Mouse (Mus musculus) neutrophil, adult 5-6 weeks (primary cell): ENCODE results near the gene Kri1. TPM values are rescaled to one million over a fixed set of nuclear protein-coding genes. Genes with fewer than 3 reads are reported as not detected.
"Not testable (repeated sequence)": the region's sequence is repeated elsewhere in the genome, so short reads cannot be mapped to it uniquely, and the experiment has no call there.

Experiments
- ATAC-seq: fragments of 151-379, 151-347 bp; 2 replicates; pipeline ENCODE4 v1.8.0; 2017; ENCODE audit warnings: mild to moderate bottlenecking, moderate TSS enrichment; ENCODE audit not compliant: insufficient number of reproducible peaks, poor library complexity, low FRiP score, severe bottlenecking; ENCODE audit errors: extremely low read depth
- total RNA-seq: library from RNA; stranded (forward); fragments of 200-1000 nt; gene quantifications from 2 replicates; pipeline ENCODE4 v1.2.3, GENCODE M21; 2017

Gene Kri1
- total RNA-seq, 1 experiment from 2014 or later: 175 TPM

DNA sequence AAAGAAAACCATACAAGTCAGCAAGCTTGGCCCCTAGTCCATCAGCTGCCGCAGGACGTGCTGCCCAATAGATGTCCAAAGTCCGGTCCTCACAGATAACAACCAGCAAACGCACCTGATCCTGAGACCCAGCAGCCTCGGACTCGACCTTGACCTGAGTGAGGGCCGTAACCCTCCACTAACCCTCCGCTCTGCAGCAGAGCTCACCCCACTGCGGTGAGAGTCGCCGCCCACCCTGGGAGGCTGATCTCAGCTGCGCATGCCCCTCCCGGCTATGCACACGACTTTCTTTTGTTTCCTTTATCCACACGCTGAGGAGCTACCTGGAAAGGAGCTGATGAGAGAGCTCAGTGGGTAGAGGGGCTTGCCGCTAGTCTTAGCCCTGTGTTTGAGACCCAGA lies 60.4 kb downstream of the Kri1 start:
- ATAC-seq: no peak

DNA sequence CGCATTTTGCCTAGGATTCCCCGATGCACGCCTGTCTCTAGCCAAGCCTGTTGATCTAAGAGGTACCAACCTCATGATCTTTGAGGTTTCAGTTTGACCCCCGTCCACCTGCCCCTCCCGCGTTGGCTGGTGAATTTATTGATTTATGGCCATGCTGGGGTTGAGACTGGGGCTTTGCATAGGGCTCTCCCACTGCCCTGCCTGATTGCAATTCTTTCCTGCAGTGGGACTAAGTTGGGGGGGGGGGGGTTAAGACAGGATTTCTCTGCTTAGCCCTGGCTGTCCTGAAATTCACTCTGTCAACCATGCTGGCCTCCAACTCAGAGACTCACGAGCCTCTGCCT lies 62.4 kb downstream of the Kri1 start:
- no peak for ATAC-seq

DNA sequence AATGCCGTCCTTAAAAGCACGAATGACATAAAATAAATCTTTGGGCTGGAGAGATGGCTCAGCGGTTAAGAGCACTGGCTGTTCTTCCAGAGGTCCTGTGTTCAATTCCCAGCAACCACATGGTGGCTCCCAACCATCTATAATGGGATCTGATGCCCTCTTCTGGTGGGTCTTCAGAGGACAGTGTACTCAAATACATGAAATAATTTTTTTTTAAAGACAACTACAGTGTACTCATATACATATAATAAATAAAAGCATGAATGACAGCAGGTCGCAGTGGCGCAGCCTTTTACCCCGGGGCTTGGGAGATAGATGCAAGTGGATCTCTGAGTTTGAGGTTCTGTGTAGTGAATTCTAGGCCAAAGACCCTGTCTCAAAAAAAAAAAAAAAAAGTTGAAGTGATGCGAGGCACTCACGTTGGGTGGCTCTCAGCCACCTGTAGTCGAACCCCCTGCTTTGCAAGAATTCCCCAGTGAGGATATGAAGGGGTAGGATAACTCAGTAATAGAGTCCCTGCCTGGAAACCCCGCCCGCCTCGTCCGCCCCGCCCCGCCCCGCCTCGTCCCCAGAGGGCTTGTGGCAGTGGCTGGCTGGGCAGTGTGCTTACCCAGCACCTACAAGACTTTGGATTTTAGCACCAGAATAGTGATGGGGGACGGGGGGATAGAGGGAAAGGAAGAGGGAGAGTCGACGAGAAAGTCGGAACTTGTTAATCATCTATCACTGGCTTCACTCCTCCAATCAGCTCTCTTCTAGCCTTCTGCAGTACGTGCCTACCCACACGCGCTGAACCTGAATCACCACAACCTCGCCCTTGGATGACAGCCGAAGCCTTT lies 63.0 kb downstream of the Kri1 start:
- ATAC-seq: no peak

DNA sequence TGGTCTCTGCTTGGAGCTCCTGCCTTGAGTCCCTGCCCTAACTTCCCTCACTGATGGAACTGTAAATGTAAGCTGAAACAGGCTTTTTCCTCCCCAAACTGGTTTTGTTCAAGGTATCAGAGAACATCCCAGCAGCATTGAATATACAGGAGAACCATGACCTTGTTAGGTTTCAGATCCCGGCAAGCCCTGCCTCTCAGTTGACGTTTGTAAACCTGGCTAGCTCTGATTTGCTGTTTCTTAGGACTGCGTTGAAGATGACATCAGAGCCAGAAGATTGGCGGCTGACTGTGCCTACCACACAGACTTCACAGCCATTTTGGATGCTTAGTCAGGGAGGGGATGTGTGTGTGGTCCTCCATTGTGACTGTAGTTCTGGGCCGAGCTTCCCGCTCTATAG lies 63.9 kb downstream of the Kri1 start:
- no peak for ATAC-seq

DNA sequence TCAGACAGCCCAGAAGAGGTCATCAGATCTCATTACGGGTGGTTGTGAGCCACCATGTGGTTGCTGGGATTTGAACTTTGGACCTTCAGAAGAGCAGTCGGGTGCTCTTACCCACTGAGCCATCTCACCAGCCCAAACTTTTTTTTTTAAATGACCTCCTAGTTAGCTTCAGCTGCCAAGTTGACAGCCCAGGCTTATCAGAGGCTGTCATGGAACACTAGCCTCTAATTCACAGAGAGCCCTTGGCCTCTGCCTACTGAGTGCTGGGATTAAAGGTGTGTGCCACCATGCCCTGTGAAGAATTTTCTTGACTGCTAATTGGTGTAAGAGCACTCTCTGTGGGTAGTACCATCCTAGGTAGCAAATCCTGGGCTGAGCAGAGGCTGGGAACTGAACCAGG lies 64.3 kb downstream of the Kri1 start:
- not testable (repeated sequence) for ATAC-seq

Other genes with a start within 250 kb of the Kri1 start
- not detected in 2 replicates for gene Zglp1, start 220.9 kb downstream of the Kri1 start, total RNA-seq
- gene Gm49373, start 214.9 kb downstream of the Kri1 start, total RNA-seq: 0.23 and 0.25 TPM in 2 replicates
- gene Fdx1l, start 214.4 kb downstream of the Kri1 start, total RNA-seq: 11.1 and 15.7 TPM in 2 replicates
- gene Gm38431, start 196.0 kb downstream of the Kri1 start, total RNA-seq: 4.7 TPM in 2 replicates
- gene Raver1, start 196.0 kb downstream of the Kri1 start, total RNA-seq: 15.0 and 15.4 TPM in 2 replicates
- 30.4 and 32.4 TPM in 2 replicates for gene Tyk2, start 156.7 kb downstream of the Kri1 start, total RNA-seq
- gene Cdc37, start 138.0 kb downstream of the Kri1 start, total RNA-seq: 117 and 133 TPM in 2 replicates
- gene Pde4a, start 122.3 kb downstream of the Kri1 start, total RNA-seq: 1.5 and 2.6 TPM in 2 replicates
- 25.0 and 29.5 TPM in 2 replicates for gene Keap1, start 48.6 kb downstream of the Kri1 start, total RNA-seq
- 4.7 and 5.9 TPM in 2 replicates for gene S1pr5, start 39.5 kb downstream of the Kri1 start, total RNA-seq
- gene Atg4d, start 22.7 kb downstream of the Kri1 start, total RNA-seq: 18.3 and 31.7 TPM in 2 replicates
- gene Cdkn2d, start 3.4 kb upstream of the Kri1 start, total RNA-seq: 74.5 and 93.6 TPM in 2 replicates
- 7.6 and 13.6 TPM in 2 replicates for gene Ap1m2, start 24.4 kb upstream of the Kri1 start, total RNA-seq
- gene Slc44a2, start 32.7 kb upstream of the Kri1 start, total RNA-seq: 269 and 279 TPM in 2 replicates
- 58.2 and 67.9 TPM in 2 replicates for gene Ilf3, start 79.9 kb upstream of the Kri1 start, total RNA-seq
- 19.4 and 22.7 TPM in 2 replicates for gene Qtrt1, start 123.9 kb upstream of the Kri1 start, total RNA-seq
- 318 and 340 TPM in 2 replicates for gene Dnm2, start 136.9 kb upstream of the Kri1 start, total RNA-seq
- gene Tmed1, start 222.3 kb upstream of the Kri1 start, total RNA-seq: 4.4 and 5.3 TPM in 2 replicates
- gene AB124611, start 238.2 kb upstream of the Kri1 start, total RNA-seq: 333 and 359 TPM in 2 replicates